Mouse (Mus musculus): Measurements from ENCODE around the gene Exoc4. TPM values are rescaled to one million over a fixed set of nuclear protein-coding genes. Genes with fewer than 3 reads are reported as not detected.
A peak's percentile ranks its signal among the peaks of the same experiment; 100 is the strongest.

Exoc4 gene
- total RNA-seq, 2 experiments from 2014 or later = 83.9 to 90.8 TPM

- DNase-seq = no peak
These were observed 235.7 kb downstream of the Exoc4 start for GRCm38 (mm10) chr6:33484568-33484967.

- DNase-seq = no peak
These were observed 240.9 kb downstream of the Exoc4 start for GRCm38 (mm10) chr6:33489788-33490187.

GRCm38 (mm10) chr6:33496141-33496855 lies 247.4 kb downstream of the Exoc4 start:
- no peak for DNase-seq

- no peak for DNase-seq
These were observed 248.5 kb downstream of the Exoc4 start for GRCm38 (mm10) chr6:33497348-33497747.

- DNase-seq = no peak
These were observed 253.5 kb downstream of the Exoc4 start for GRCm38 (mm10) chr6:33502388-33502787.

GRCm38 (mm10) chr6:33503381-33503780 lies 254.5 kb downstream of the Exoc4 start:
- DNase-seq = no peak

GRCm38 (mm10) chr6:33507134-33507533 lies 258.2 kb downstream of the Exoc4 start:
- DNase-seq = peak in 1 of 2 experiments; percentile 22

GRCm38 (mm10) chr6:33515391-33515790 lies 266.5 kb downstream of the Exoc4 start:
- DNase-seq = no peak

- no peak for DNase-seq
These were observed 267.9 kb downstream of the Exoc4 start for GRCm38 (mm10) chr6:33516798-33517197.

GRCm38 (mm10) chr6:33517890-33518410 lies 269.1 kb downstream of the Exoc4 start:
- DNase-seq = no peak

- peak; percentile 62 to 68 for DNase-seq
These were observed 276.9 kb downstream of the Exoc4 start for GRCm38 (mm10) chr6:33525695-33526366.

- DNase-seq = no peak
These were observed 291.5 kb downstream of the Exoc4 start for GRCm38 (mm10) chr6:33540356-33540755.

- DNase-seq = peak in 1 of 2 experiments; percentile 12
These were observed 293.8 kb downstream of the Exoc4 start for GRCm38 (mm10) chr6:33542712-33543111.

GRCm38 (mm10) chr6:33551934-33552333 lies 303.0 kb downstream of the Exoc4 start:
- DNase-seq = no peak

GRCm38 (mm10) chr6:33560925-33561324 lies 312.0 kb downstream of the Exoc4 start:
- DNase-seq = no peak

GRCm38 (mm10) chr6:33561911-33562310 lies 313.0 kb downstream of the Exoc4 start:
- DNase-seq = no peak

GRCm38 (mm10) chr6:33575947-33576346 lies 327.1 kb downstream of the Exoc4 start:
- no peak for DNase-seq

GRCm38 (mm10) chr6:33608469-33608868 lies 359.6 kb downstream of the Exoc4 start:
- no peak for DNase-seq

GRCm38 (mm10) chr6:33613978-33614377 lies 365.1 kb downstream of the Exoc4 start:
- no peak for DNase-seq

GRCm38 (mm10) chr6:33618590-33618989 lies 369.7 kb downstream of the Exoc4 start:
- DNase-seq = no peak

- DNase-seq = no peak
These were observed 371.8 kb downstream of the Exoc4 start for GRCm38 (mm10) chr6:33620701-33621100.

- no peak for DNase-seq
These were observed 377.0 kb downstream of the Exoc4 start for GRCm38 (mm10) chr6:33625931-33626330.

- DNase-seq = no peak
These were observed 382.2 kb downstream of the Exoc4 start for GRCm38 (mm10) chr6:33631133-33631532.

- DNase-seq = no peak
These were observed 388.3 kb downstream of the Exoc4 start for GRCm38 (mm10) chr6:33637192-33637591.
